8 mouse cellular contexts compared by ENCODE assay signal in genomic region chr7:141293852-141294471, GRCm38 (mm10). TPM values are rescaled to one million over a fixed set of nuclear protein-coding genes. Genes with fewer than 3 reads are reported as not detected.
DNase-seq lines count a peak whose midpoint lies in the region; ATAC-seq and TF ChIP-seq lines count a peak whose summit lies in the region.

No protein-coding gene starts in this region.

- TF ChIP-seq POLR2A in bone marrow macrophage, adult 2 months (IDR thresholded peaks at IDR 0.05; ENCODE audit: borderline replicate concordance, low read depth, low read length), result no peak

- peaks cover 36% of the 10 kb centered on the region for H3K4me1 ChIP-seq in heart, embryonic 10.5 days
- no peaks in the 10 kb centered on the region for H3K4me1 ChIP-seq in bone marrow macrophage, adult 2 months (ENCODE audit: control insufficient read depth, insufficient read depth, low read length)
- peaks cover 29% of the 10 kb centered on the region for H3K4me1 ChIP-seq in heart, embryonic 12.5 days (replicated peaks)
- peaks cover 29% of the 10 kb centered on the region for H3K4me1 ChIP-seq in limb, embryonic 13.5 days
- peaks cover 16% of the 10 kb centered on the region for H3K4me1 ChIP-seq in midbrain, embryonic 16.5 days (ENCODE audit: control insufficient read depth, insufficient read depth, low read length)

- no peak for TF ChIP-seq CTCF in bone marrow macrophage, adult 2 months (IDR thresholded peaks at IDR 0.05; ENCODE audit: low read depth, low read length)

- no peak for ATAC-seq in heart, embryonic 12.5 days (ENCODE audit: insufficient number of reproducible peaks, low FRiP score)
- ATAC-seq in limb, embryonic 13.5 days (ENCODE audit: low FRiP score, low read depth), result 0 out of 2 replicates have a peak, but pooled peaks have one; percentile 18
- 0 out of 2 replicates have a peak, but pooled peaks have one; percentile 23 for ATAC-seq in midbrain, embryonic 16.5 days

- no peaks in the 10 kb centered on the region for H3K9me3 ChIP-seq in heart, embryonic 10.5 days
- no peaks in the 10 kb centered on the region for H3K9me3 ChIP-seq in heart, embryonic 12.5 days (replicated peaks)
- no peaks in the 10 kb centered on the region for H3K9me3 ChIP-seq in limb, embryonic 13.5 days
- H3K9me3 ChIP-seq in midbrain, embryonic 16.5 days (replicated peaks; ENCODE audit: control insufficient read depth, low read length, poor library complexity, severe bottlenecking), result no peaks in the 10 kb centered on the region

- DNase-seq in heart, embryonic 10.5 days (ENCODE audit: low spot score), result no peak
- no peak for DNase-seq in heart, adult 11 months
- no peak for DNase-seq in spleen, postnatal 36 days (ENCODE audit: low spot score in 2 of 2)
- DNase-seq in layer of hippocampus, postnatal 25 days (ENCODE audit: extremely low spot score in 1 of 2, low spot score in 1 of 2), result no peak

- peaks cover 15% of the 10 kb centered on the region for H3K36me3 ChIP-seq in heart, embryonic 10.5 days
- peaks cover 13% of the 10 kb centered on the region; the same call in 1 of the 2 replicates for H3K36me3 ChIP-seq in heart, embryonic 12.5 days
- peaks cover 25% of the 10 kb centered on the region for H3K36me3 ChIP-seq in limb, embryonic 13.5 days
- H3K36me3 ChIP-seq in midbrain, embryonic 16.5 days (ENCODE audit: control insufficient read depth, insufficient read depth, low read length), result no peaks in the 10 kb centered on the region

- peaks cover 71% of the 10 kb centered on the region for H3K27me3 ChIP-seq in heart, embryonic 10.5 days (ENCODE audit: insufficient read depth, poor library complexity, severe bottlenecking)
- H3K27me3 ChIP-seq in heart, embryonic 12.5 days (replicated peaks), result peaks cover 62% of the 10 kb centered on the region
- H3K27me3 ChIP-seq in limb, embryonic 13.5 days, result peaks cover 62% of the 10 kb centered on the region
- H3K27me3 ChIP-seq in midbrain, embryonic 16.5 days (ENCODE audit: control insufficient read depth, insufficient read depth, low read depth, low read length), result peaks cover 38% of the 10 kb centered on the region

- peak overlapping the region; percentile 34 for H3K9ac ChIP-seq in heart, embryonic 12.5 days
- peak overlapping the region; percentile 67 for H3K9ac ChIP-seq in limb, embryonic 13.5 days
- peak overlapping the region; percentile 30 for H3K9ac ChIP-seq in midbrain, embryonic 16.5 days (ENCODE audit: low read depth, low read length)

- H3K27ac ChIP-seq in heart, embryonic 10.5 days, result peak overlapping the region; percentile 65
- no peak overlapping the region for H3K27ac ChIP-seq in bone marrow macrophage, adult 2 months (ENCODE audit: insufficient read depth, low read depth, low read length)
- H3K27ac ChIP-seq in heart, embryonic 12.5 days (ENCODE audit: poor library complexity, severe bottlenecking), result no peak overlapping the region
- H3K27ac ChIP-seq in limb, embryonic 13.5 days, result no peak overlapping the region
- H3K27ac ChIP-seq in midbrain, embryonic 16.5 days (ENCODE audit: low read length), result no peak overlapping the region

- 1% methylated on average over 53 of the region's 53 CpGs for WGBS in heart, embryonic 10.5 days
- WGBS in heart, embryonic 12.5 days, result under 1% methylated on average over 53 of the region's 53 CpGs
- 1% methylated on average over 53 of the region's 53 CpGs for WGBS in limb, embryonic 13.5 days
- under 1% methylated on average over 47 of the region's 53 CpGs for WGBS in midbrain, embryonic 16.5 days

- H3K4me2 ChIP-seq in heart, embryonic 12.5 days, result peak overlapping the region; percentile 74
- H3K4me2 ChIP-seq in limb, embryonic 13.5 days (replicated peaks), result peak overlapping the region; percentile 81
- H3K4me2 ChIP-seq in midbrain, embryonic 16.5 days (ENCODE audit: low read length), result peak overlapping the region; percentile 73

- peak overlapping the region; percentile 58 for H3K4me3 ChIP-seq in heart, embryonic 10.5 days
- H3K4me3 ChIP-seq in bone marrow macrophage, adult 2 months (ENCODE audit: insufficient read depth, low read length), result peak overlapping the region; percentile 25
- peak overlapping the region; percentile 37 for H3K4me3 ChIP-seq in heart, embryonic 12.5 days
- H3K4me3 ChIP-seq in limb, embryonic 13.5 days, result peak overlapping the region; percentile 46
- peak overlapping the region; percentile 35 for H3K4me3 ChIP-seq in midbrain, embryonic 16.5 days (ENCODE audit: low read depth, low read length)

RNA-seq across cellular contexts. Expression of gene Drd4, which starts 2.2 kb away (rescaled TPM):
- polyA plus RNA-seq in heart, embryonic 10.5 days (2016; fragmentation: Nextera tagmentation; extraction: Ambion mirVana), result 0.13 TPM in 1 of 2 replicates, not detected in the other
- polyA plus RNA-seq in bone marrow macrophage, adult 2 months (2012; ENCODE audit: insufficient read depth, insufficient read length, missing spikeins), result not detected in 2 replicates
- polyA plus RNA-seq in heart, embryonic 12.5 days (2016; fragmentation: Nextera tagmentation; extraction: Ambion mirVana), result 0.06 and 0.15 TPM in 2 replicates
- polyA plus RNA-seq in limb, embryonic 13.5 days (2015; fragmentation: Nextera tagmentation; extraction: Ambion mirVana), result 1.6 and 2.3 TPM in 2 replicates
- 0.58 and 1.2 TPM in 2 replicates for polyA plus RNA-seq in midbrain, embryonic 16.5 days (2015; fragmentation: Nextera tagmentation; extraction: Ambion mirVana)
- under 1 TPM in 1 of 2 experiments, not detected in 1; 0.12 TPM for total RNA-seq in layer of hippocampus, postnatal 25 days (2021)

RNA-seq across cellular contexts. Expression of gene Sct, which starts 15.0 kb away (rescaled TPM):
- polyA plus RNA-seq in heart, embryonic 10.5 days (2016; fragmentation: Nextera tagmentation; extraction: Ambion mirVana), result 1.7 and 5.0 TPM in 2 replicates
- polyA plus RNA-seq in bone marrow macrophage, adult 2 months (2012; ENCODE audit: insufficient read depth, insufficient read length, missing spikeins), result not detected in 2 replicates
- polyA plus RNA-seq in heart, embryonic 12.5 days (2016; fragmentation: Nextera tagmentation; extraction: Ambion mirVana), result 0.64 TPM in 1 of 2 replicates, not detected in the other
- polyA plus RNA-seq in limb, embryonic 13.5 days (2015; fragmentation: Nextera tagmentation; extraction: Ambion mirVana), result 12.1 and 12.8 TPM in 2 replicates
- 2.4 and 2.8 TPM in 2 replicates for polyA plus RNA-seq in midbrain, embryonic 16.5 days (2015; fragmentation: Nextera tagmentation; extraction: Ambion mirVana)
- not detected for total RNA-seq in layer of hippocampus, postnatal 25 days (2021)

RNA-seq across cellular contexts. Expression of gene Cdhr5, which starts 17.4 kb away (rescaled TPM):
- not detected in 2 replicates for polyA plus RNA-seq in heart, embryonic 10.5 days (2016; fragmentation: Nextera tagmentation; extraction: Ambion mirVana)
- not detected in 2 replicates for polyA plus RNA-seq in bone marrow macrophage, adult 2 months (2012; ENCODE audit: insufficient read depth, insufficient read length, missing spikeins)
- polyA plus RNA-seq in heart, embryonic 12.5 days (2016; fragmentation: Nextera tagmentation; extraction: Ambion mirVana), result not detected in 2 replicates
- polyA plus RNA-seq in limb, embryonic 13.5 days (2015; fragmentation: Nextera tagmentation; extraction: Ambion mirVana), result 0.13 TPM in 1 of 2 replicates, not detected in the other
- not detected in 2 replicates for polyA plus RNA-seq in midbrain, embryonic 16.5 days (2015; fragmentation: Nextera tagmentation; extraction: Ambion mirVana)
- total RNA-seq in layer of hippocampus, postnatal 25 days (2021), result not detected

RNA-seq across cellular contexts. Expression of gene Irf7, which starts 27.7 kb away (rescaled TPM):
- 0.39 and 0.60 TPM in 2 replicates for polyA plus RNA-seq in heart, embryonic 10.5 days (2016; fragmentation: Nextera tagmentation; extraction: Ambion mirVana)
- 164 and 168 TPM in 2 replicates for polyA plus RNA-seq in bone marrow macrophage, adult 2 months (2012; ENCODE audit: insufficient read depth, insufficient read length, missing spikeins)
- 1.1 and 1.7 TPM in 2 replicates for polyA plus RNA-seq in heart, embryonic 12.5 days (2016; fragmentation: Nextera tagmentation; extraction: Ambion mirVana)
- 1.8 and 2.3 TPM in 2 replicates for polyA plus RNA-seq in limb, embryonic 13.5 days (2015; fragmentation: Nextera tagmentation; extraction: Ambion mirVana)
- polyA plus RNA-seq in midbrain, embryonic 16.5 days (2015; fragmentation: Nextera tagmentation; extraction: Ambion mirVana), result 1.4 and 1.5 TPM in 2 replicates
- total RNA-seq in layer of hippocampus, postnatal 25 days (2021), result 1 to 10 TPM in 1 of 2 experiments, under 1 TPM in 1; 0.91 to 1.9 TPM

RNA-seq across cellular contexts. Expression of gene Deaf1, which starts 33.5 kb away (rescaled TPM):
- polyA plus RNA-seq in heart, embryonic 10.5 days (2016; fragmentation: Nextera tagmentation; extraction: Ambion mirVana), result 35.6 and 39.4 TPM in 2 replicates
- 27.3 and 37.4 TPM in 2 replicates for polyA plus RNA-seq in bone marrow macrophage, adult 2 months (2012; ENCODE audit: insufficient read depth, insufficient read length, missing spikeins)
- polyA plus RNA-seq in heart, embryonic 12.5 days (2016; fragmentation: Nextera tagmentation; extraction: Ambion mirVana), result 34.3 and 35.6 TPM in 2 replicates
- polyA plus RNA-seq in limb, embryonic 13.5 days (2015; fragmentation: Nextera tagmentation; extraction: Ambion mirVana), result 77.5 and 79.9 TPM in 2 replicates
- 211 and 237 TPM in 2 replicates for polyA plus RNA-seq in midbrain, embryonic 16.5 days (2015; fragmentation: Nextera tagmentation; extraction: Ambion mirVana)
- total RNA-seq in layer of hippocampus, postnatal 25 days (2021), result 10 to 100 TPM; 91.3 to 92.6 TPM
